8 mouse cellular contexts compared by ENCODE assay signal in genomic region chr10:5922294-5922828, GRCm38 (mm10). TPM values are rescaled to one million over a fixed set of nuclear protein-coding genes. Genes with fewer than 3 reads are reported as not detected.
DNase-seq lines count a peak whose midpoint lies in the region; ATAC-seq and TF ChIP-seq lines count a peak whose summit lies in the region.
"Had no signal": no experiment of that assay in that cellular context is flagged by ENCODE, and none has a peak within 500 bp of the region (broad histone marks: within the 10 kb centered on the region; RNA-seq: fewer than 3 reads in every experiment).

TSS of gene Rgs17 (minus strand) at chr10:5922400.

- H3K27ac ChIP-seq in hindbrain, embryonic 14.5 days: peak within 1 kb of the TSS; percentile 73
- H3K27ac ChIP-seq in limb, embryonic 10.5 days: peak within 1 kb of the TSS; percentile 57
- H3K27ac ChIP-seq in midbrain, postnatal 0 days (ENCODE audit: low read depth, low read length): peak within 1 kb of the TSS; percentile 77
- H3K27ac ChIP-seq: macrophage had no signal

- H3K4me2 ChIP-seq in hindbrain, embryonic 14.5 days (replicated peaks): peak within 1 kb of the TSS; percentile 67
- peak within 1 kb of the TSS; percentile 79 for H3K4me2 ChIP-seq in midbrain, postnatal 0 days (ENCODE audit: low read depth, low read length, poor library complexity, severe bottlenecking)

- H3K4me1 ChIP-seq in hindbrain, embryonic 14.5 days (replicated peaks; ENCODE audit: control insufficient read depth, insufficient read depth, low read length): peaks cover 10% of the 10 kb centered on the region; the same call in 1 of the 2 replicates
- H3K4me1 ChIP-seq in limb, embryonic 10.5 days: peaks cover 16% of the 10 kb centered on the region
- H3K4me1 ChIP-seq in midbrain, postnatal 0 days (ENCODE audit: insufficient read depth, low read length): no peaks in the 10 kb centered on the region

- H3K4me3 ChIP-seq in hindbrain, embryonic 14.5 days (replicated peaks; ENCODE audit: low read length): peak within 1 kb of the TSS; percentile 86
- peak within 1 kb of the TSS; percentile 71 for H3K4me3 ChIP-seq in limb, embryonic 10.5 days
- H3K4me3 ChIP-seq in midbrain, postnatal 0 days (ENCODE audit: low read depth, low read length): peak within 1 kb of the TSS; percentile 92

- H3K36me3 ChIP-seq in hindbrain, embryonic 14.5 days (replicated peaks; ENCODE audit: control insufficient read depth, insufficient read depth): 0 out of 2 replicates have a peak, but pooled peaks cover 3% of the 10 kb centered on the region
- H3K36me3 ChIP-seq in limb, embryonic 10.5 days: no peaks in the 10 kb centered on the region
- H3K36me3 ChIP-seq in midbrain, postnatal 0 days (ENCODE audit: insufficient read depth, low read length): no peaks in the 10 kb centered on the region

- no peaks in the 10 kb centered on the region for H3K9me3 ChIP-seq in hindbrain, embryonic 14.5 days (ENCODE audit: control insufficient read depth, low read length)
- no peaks in the 10 kb centered on the region for H3K9me3 ChIP-seq in limb, embryonic 10.5 days (replicated peaks)
- H3K9me3 ChIP-seq in midbrain, postnatal 0 days (ENCODE audit: low read length): no peaks in the 10 kb centered on the region

- WGBS in hindbrain, embryonic 14.5 days: under 1% methylated on average over 24 of the region's 35 CpGs
- WGBS in limb, embryonic 10.5 days: under 1% methylated on average over 34 of the region's 35 CpGs
- WGBS in midbrain, postnatal 0 days: 1% methylated on average over 5 of the region's 35 CpGs

- no peaks in the 10 kb centered on the region for H3K27me3 ChIP-seq in hindbrain, embryonic 14.5 days (ENCODE audit: control insufficient read depth, insufficient read depth, low read length)
- H3K27me3 ChIP-seq in limb, embryonic 10.5 days (ENCODE audit: low read depth, poor library complexity, severe bottlenecking): peaks cover 39% of the 10 kb centered on the region
- H3K27me3 ChIP-seq in midbrain, postnatal 0 days (ENCODE audit: insufficient read depth, low read length): no peaks in the 10 kb centered on the region

- TF ChIP-seq CTCF in midbrain, postnatal 0 days (IDR thresholded peaks at IDR 0.05): 0 out of 2 replicates have a peak, but pooled peaks have one; percentile 5

- peak; percentile 70 for DNase-seq in adrenal gland, postnatal 10 days
- DNase-seq in cerebellum, postnatal 10 days: peak; percentile 85 to 90
- DNase-seq in frontal cortex, postnatal 14 days (ENCODE audit: low spot score in 2 of 2): peak; percentile 56 to 58
- DNase-seq in hindbrain, embryonic 14.5 days (ENCODE audit: low spot score): peak; percentile 73
- peak; percentile 80 for DNase-seq in limb, embryonic 10.5 days (ENCODE audit: low spot score)
- peak; percentile 84 for DNase-seq in midbrain, postnatal 0 days (ENCODE audit: low spot score)
- DNase-seq in urinary bladder, adult 18-20 months (ENCODE audit: low spot score in 2 of 2): peak; percentile 7 to 20

- ATAC-seq in hindbrain, embryonic 14.5 days (ENCODE audit: low FRiP score): peak; percentile 93
- peak; percentile 93 for ATAC-seq in midbrain, postnatal 0 days (ENCODE audit: low FRiP score)

- H3K9ac ChIP-seq in hindbrain, embryonic 14.5 days: peak within 1 kb of the TSS; percentile 91
- peak within 1 kb of the TSS; percentile 93 for H3K9ac ChIP-seq in midbrain, postnatal 0 days (replicated peaks; ENCODE audit: low read length, poor library complexity, severe bottlenecking)

RNA-seq across cellular contexts. Expression of gene Rgs17, which starts in this region (rescaled TPM):
- total RNA-seq in adrenal gland, postnatal 10 days (2021): 1 to 10 TPM; 1.1 to 1.8 TPM
- 29.1 and 29.5 TPM in 2 replicates for polyA plus RNA-seq in hindbrain, embryonic 14.5 days (2014; fragmentation: Nextera tagmentation; extraction: Ambion mirVana)
- polyA plus RNA-seq in limb, embryonic 10.5 days (2016; fragmentation: Nextera tagmentation; extraction: Ambion mirVana): 0.23 and 0.28 TPM in 2 replicates
- 45.9 and 52.2 TPM in 2 replicates for total RNA-seq in midbrain, postnatal 0 days (2014; rRNA removed)
- 58.8 and 59.7 TPM in 2 replicates for polyA plus RNA-seq in midbrain, postnatal 0 days (2015; fragmentation: Nextera tagmentation; extraction: Ambion mirVana)
- polyA plus RNA-seq: macrophage had no signal

Comparison
In these comparisons a context has a peak if more than half of its experiments do, and no peak if none do; other contexts are left out.
1. Peak in every context shown above with its lines: DNase-seq, ATAC-seq, H3K4me3 ChIP-seq and H3K27ac ChIP-seq.
2. RNA of gene Rgs17 (total RNA-seq): 45.9 to 52.2 TPM in midbrain, postnatal 0 days; 1.1 to 1.8 TPM in adrenal gland, postnatal 10 days; every median in the first group is over 10 times any median in the second.
3. RNA of gene Rgs17 (polyA plus RNA-seq): 58.8 to 59.7 TPM in midbrain, postnatal 0 days and 29.1 to 29.5 TPM in hindbrain, embryonic 14.5 days; 0.23 to 0.28 TPM in limb, embryonic 10.5 days; every median in the first group is over 10 times any median in the second.
4. Peak in DNase-seq, H3K4me3 ChIP-seq and H3K27ac ChIP-seq in limb, embryonic 10.5 days; RNA of the gene not detected or under 1 TPM.
5. DNase-seq: peak in every context shown above with its lines; median percentile 88 in cerebellum, postnatal 10 days; 84 in midbrain, postnatal 0 days; 80 in limb, embryonic 10.5 days; 73 in hindbrain, embryonic 14.5 days; 70 in adrenal gland, postnatal 10 days; 57 in frontal cortex, postnatal 14 days; 14 in urinary bladder, adult 18-20 months.